ENCODE assay signal across 18 mouse cellular contexts in genomic region chr16:56090385-56090784, GRCm38 (mm10). TPM values are rescaled to one million over a fixed set of nuclear protein-coding genes. Genes with fewer than 3 reads are reported as not detected.
DNase-seq lines count a peak whose midpoint lies in the region; ATAC-seq and TF ChIP-seq lines count a peak whose summit lies in the region.
"Had no signal": no experiment of that assay in that cellular context is flagged by ENCODE, and none has a peak within 500 bp of the region (broad histone marks: within the 10 kb centered on the region; RNA-seq: fewer than 3 reads in every experiment).

No protein-coding gene starts in this region.

- peak; percentile 26; the same call in 1 of the 2 replicates for ATAC-seq in neutrophil, adult 5-6 weeks (ENCODE audit: extremely low read depth, insufficient number of reproducible peaks, low FRiP score, poor library complexity, severe bottlenecking)
- ATAC-seq: forebrain, embryonic 16.5 days had no signal

- H3K9ac ChIP-seq in MEL (ENCODE audit: control insufficient read depth, low read depth, low read length, poor library complexity, severe bottlenecking), result no peak overlapping the region
- H3K9ac ChIP-seq: embryonic facial prominence, embryonic 13.5 days; forebrain, embryonic 12.5 days; heart, embryonic 15.5 days; hindbrain, embryonic 14.5 days had no signal

- H3K4me1 ChIP-seq in spleen, adult 2 months (ENCODE audit: control insufficient read depth, insufficient read depth, insufficient read length), result no peaks in the 10 kb centered on the region
- H3K4me1 ChIP-seq in MEL (ENCODE audit: control insufficient read depth in 1 of 2, insufficient read depth in 2 of 2, low read length in 2 of 2), result no peaks in the 10 kb centered on the region
- no peaks in the 10 kb centered on the region; the same call in 1 of the 2 replicates for H3K4me1 ChIP-seq in lung, adult 2 months (ENCODE audit: control insufficient read depth, insufficient read depth, low read length)
- H3K4me1 ChIP-seq: embryonic facial prominence, embryonic 13.5 days; forebrain, embryonic 12.5 days; heart, embryonic 15.5 days had no signal

- no peaks in the 10 kb centered on the region for H3K9me3 ChIP-seq in MEL (replicated peaks; ENCODE audit: insufficient read depth, low read length)
- H3K9me3 ChIP-seq: embryonic facial prominence, embryonic 13.5 days; forebrain, embryonic 12.5 days; heart, embryonic 15.5 days had no signal

- no peaks in the 10 kb centered on the region for H3K27me3 ChIP-seq in spleen, adult 2 months (ENCODE audit: control insufficient read depth, insufficient read depth, low read length)
- no peaks in the 10 kb centered on the region for H3K27me3 ChIP-seq in MEL (ENCODE audit: control insufficient read depth in 1 of 2, insufficient read depth in 2 of 2, low read length in 2 of 2)
- H3K27me3 ChIP-seq: embryonic facial prominence, embryonic 13.5 days; forebrain, embryonic 12.5 days; heart, embryonic 15.5 days had no signal

- H3K4me3 ChIP-seq in spleen, adult 2 months (ENCODE audit: extremely low read depth, insufficient read depth, insufficient read length), result no peak overlapping the region
- H3K4me3 ChIP-seq in MEL (ENCODE audit: control insufficient read depth in 1 of 2, insufficient read depth in 1 of 2, low read depth in 2 of 2, low read length in 2 of 2), result no peak overlapping the region
- H3K4me3 ChIP-seq in lung, adult 2 months (replicated peaks; ENCODE audit: extremely low read depth, low read depth, low read length), result no peak overlapping the region
- H3K4me3 ChIP-seq: embryonic facial prominence, embryonic 13.5 days; forebrain, embryonic 12.5 days; heart, adult 2 months; heart, embryonic 15.5 days had no signal

- no peak for TF ChIP-seq CTCF in spleen, adult 2 months (IDR thresholded peaks at IDR 0.05; ENCODE audit: extremely low read depth, insufficient read depth, insufficient read length, insufficient replicate concordance)
- no peak for TF ChIP-seq CTCF in MEL (IDR thresholded peaks at IDR 0.05 in 2 of 3, conservative IDR thresholded peaks at IDR 0.05 in 1 of 3; ENCODE audit: control insufficient read depth in 1 of 3, insufficient read depth in 1 of 3, low read depth in 2 of 3, low read length in 3 of 3, poor library complexity in 1 of 3, severe bottlenecking in 1 of 3)
- no peak for TF ChIP-seq CTCF in lung, adult 2 months (IDR thresholded peaks at IDR 0.05; ENCODE audit: insufficient read depth, low read length)

- no peak for TF ChIP-seq POLR2A in spleen, adult 2 months (IDR thresholded peaks at IDR 0.05; ENCODE audit: low read depth, low read length)
- no peak for TF ChIP-seq POLR2A in MEL (IDR thresholded peaks at IDR 0.05; ENCODE audit: control insufficient read depth in 1 of 2, insufficient read depth in 1 of 2, low read depth in 1 of 2, low read length in 2 of 2, poor library complexity in 1 of 2)
- no peak for TF ChIP-seq POLR2A in lung, adult 2 months (IDR thresholded peaks at IDR 0.05; ENCODE audit: borderline replicate concordance, extremely low read depth, low read depth, low read length)

- H3K27ac ChIP-seq in spleen, adult 2 months (ENCODE audit: insufficient read depth, low read length), result 0 out of 2 replicates have a peak overlapping the region, but pooled peaks have one; percentile 16
- H3K27ac ChIP-seq in MEL (ENCODE audit: control insufficient read depth, low read depth, low read length), result no peak overlapping the region
- H3K27ac ChIP-seq: embryonic facial prominence, embryonic 13.5 days; forebrain, embryonic 12.5 days; heart, adult 2 months; heart, embryonic 15.5 days; hindbrain, embryonic 14.5 days had no signal

- peaks cover 5% of the 10 kb centered on the region for H3K36me3 ChIP-seq in spleen, adult 2 months (ENCODE audit: control insufficient read depth, insufficient read depth, low read length)
- H3K36me3 ChIP-seq in MEL (ENCODE audit: control insufficient read depth in 1 of 2, insufficient read depth in 2 of 2, low read length in 2 of 2), result peaks cover 0 to 2% of the 10 kb centered on the region in 2 experiments; a peak in 2 of 4 replicates

- TF ChIP-seq EP300 in MEL (IDR thresholded peaks at IDR 0.05; ENCODE audit: low read depth in 1 of 2, low read length in 2 of 2), result no peak

- no peaks in the 10 kb centered on the region for H3K79me2 ChIP-seq in MEL (ENCODE audit: control insufficient read depth, insufficient read depth, low read length, poor library complexity)

- DNase-seq in spleen, adult 2 months (ENCODE audit: low read depth in 1 of 2, low spot score in 2 of 2), result no peak
- no peak for DNase-seq in spleen, postnatal 14 days (ENCODE audit: low spot score in 2 of 2)
- DNase-seq in MEL (ENCODE audit: low read depth, low spot score), result peak; percentile 30
- DNase-seq in lung, adult 2 months, result no peak
- DNase-seq in heart, adult 18-20 months, result no peak
- DNase-seq: adrenal gland, postnatal 14 days; cerebellum, adult 11-12 months; cerebellum, adult 9-10 months; cerebellum, postnatal 25 days; gastrocnemius, postnatal 10 days; heart, adult 2 months; heart, postnatal 14 days had no signal

- no peak for TF ChIP-seq RAD21 in MEL (IDR thresholded peaks at IDR 0.05; ENCODE audit: low read depth, low read length)

- 63% methylated on average over 2 of the region's 2 CpGs for WGBS in spleen, adult 2 months
- WGBS in lung, adult 2 months, result 91% methylated on average over 2 of the region's 2 CpGs

TF ChIP-seq in MEL, 35 proteins besides CTCF, POLR2A, EP300 and RAD21:
- TF ChIP-seq GABPA (IDR thresholded peaks at IDR 0.05; ENCODE audit: low read depth, low read length) (no peak), UBTF (IDR thresholded peaks at IDR 0.05; ENCODE audit: borderline replicate concordance, insufficient read depth, low read depth, low read length) (no peak), SIN3A (IDR thresholded peaks at IDR 0.05; ENCODE audit: low read length) (no peak), ELF1 (IDR thresholded peaks at IDR 0.05; ENCODE audit: low read depth, low read length) (no peak), MEF2A (IDR thresholded peaks at IDR 0.05; ENCODE audit: extremely low read depth, insufficient replicate concordance, low read depth, low read length, poor library complexity, severe bottlenecking) (no peak), RCOR1 (IDR thresholded peaks at IDR 0.05; ENCODE audit: low read depth, low read length) (no peak), USF1 (IDR thresholded peaks at IDR 0.05; ENCODE audit: low read depth, low read length) (no peak), TCF12 (IDR thresholded peaks at IDR 0.05; ENCODE audit: low read depth, low read length) (no peak), MAZ (IDR thresholded peaks at IDR 0.05; ENCODE audit: low read depth, low read length) (no peak), MYB (IDR thresholded peaks at IDR 0.05; ENCODE audit: low read depth, low read length) (no peak), MYC (IDR thresholded peaks at IDR 0.05; ENCODE audit: low read depth, low read length) (no peak), GATA1 (IDR thresholded peaks at IDR 0.05; ENCODE audit: low read depth, low read length) (no peak), USF2 (IDR thresholded peaks at IDR 0.05; ENCODE audit: borderline replicate concordance in 1 of 2, insufficient read depth in 1 of 2, low read depth in 1 of 2, low read length in 2 of 2) (no peak), POLR2AphosphoS5 (IDR thresholded peaks at IDR 0.05; ENCODE audit: borderline replicate concordance, low read depth, low read length) (no peak), E2F4 (IDR thresholded peaks at IDR 0.05; ENCODE audit: borderline replicate concordance, low read depth, low read length) (no peak)

RNA-seq across cellular contexts. Expression of gene Senp7, which starts 42.2 kb away (rescaled TPM):
- polyA plus RNA-seq in spleen, adult 2 months (2012; rRNA removed), result 2.9 and 3.6 TPM in 2 replicates
- total RNA-seq in MEL (2012; rRNA removed), result 7.7 and 8.1 TPM in 2 replicates
- 10 to 100 TPM in 1 of 2 experiments, not detected in 1; 15.0 TPM for polyA plus RNA-seq in MEL (2012; ENCODE audit: insufficient read depth in 1 of 2, insufficient read length in 2 of 2, low read depth in 1 of 2, low replicate concordance in 2 of 2, missing spikeins in 1 of 2)
- 107 and 127 TPM in 2 replicates for total RNA-seq in neutrophil, adult 5-6 weeks (2017)
- 2.2 and 4.5 TPM in 2 replicates for polyA plus RNA-seq in lung, adult 2 months (2012; rRNA removed)
- 10 to 100 TPM; 14.2 to 16.0 TPM for total RNA-seq in heart, adult 18-20 months (2021)

RNA-seq across cellular contexts. Expression of gene Trmt10c, which starts 52.8 kb away (rescaled TPM):
- polyA plus RNA-seq in spleen, adult 2 months (2012; rRNA removed), result 2.6 and 3.1 TPM in 2 replicates
- total RNA-seq in MEL (2012; rRNA removed), result 28.7 and 32.3 TPM in 2 replicates
- polyA plus RNA-seq in MEL (2012; ENCODE audit: insufficient read depth in 1 of 2, insufficient read length in 2 of 2, low read depth in 1 of 2, low replicate concordance in 2 of 2, missing spikeins in 1 of 2), result 10 to 100 TPM; 16.5 to 48.5 TPM
- 25.3 and 25.5 TPM in 2 replicates for total RNA-seq in neutrophil, adult 5-6 weeks (2017)
- 2.1 TPM in 2 replicates for polyA plus RNA-seq in lung, adult 2 months (2012; rRNA removed)
- 10 to 100 TPM; 13.1 to 13.2 TPM for total RNA-seq in heart, adult 18-20 months (2021)
